Mouse (Mus musculus) left cerebral cortex, adult 2 months (tissue): ENCODE results near the gene Azin2. TPM values are rescaled to one million over a fixed set of nuclear protein-coding genes. Genes with fewer than 3 reads are reported as not detected.

Source experiments
- DNase-seq, 2 experiments: peaks; one replicate each; pipeline ENCODE4 v3.0.0; 2021 to 2022; ENCODE audit warnings: low spot score in 2 of 2, mixed read lengths in 1 of 2; ENCODE audit errors: extremely low spot score in 1 of 2
- H3K27ac ChIP-seq: fragments of 200-600 bp; 2 replicates; pipeline ENCODE4 v1.8.1; 2022
- H3K4me3 ChIP-seq: fragments of 200-600 bp; 2 replicates; pipeline ENCODE4 v1.8.1; 2022
- CTCF ChIP-seq: fragments of 200-600 bp; IDR thresholded peaks from 2 replicates; pipeline ENCODE4 v1.8.1; 2022; ENCODE audit warnings: antibody characterized with exemption, mild to moderate bottlenecking, moderate library complexity
- intact Hi-C: fragments of 180-260 bp; cut with DNase I; formaldehyde crosslinking; loops from one replicate; pipeline ENCODE4 v1.15.1; 2025
- total RNA-seq, 2 experiments: library from RNA; stranded (reverse); gene quantifications; 2 replicates each; pipeline ENCODE4 v1.2.3; 2021

Gene Azin2
- total RNA-seq, 2 experiments from 2014 or later = 45.2 to 53.2 TPM

GRCm38 (mm10) chr4:128919106-128919505, 43.1 kb downstream of the Azin2 start:
- no peak for TF ChIP-seq CTCF
- DNase-seq = no peak
- intact Hi-C loops = no loop called here
- H3K27ac ChIP-seq = no peak overlapping the region
- no peak overlapping the region for H3K4me3 ChIP-seq

GRCm38 (mm10) chr4:128918187-128918586, 44.1 kb downstream of the Azin2 start:
- Histone ChIP-seq H3K27ac (no peak overlapping the region), H3K4me3 (no peak overlapping the region)
- intact Hi-C loops = no loop called here
- no peak for DNase-seq
- TF ChIP-seq CTCF = no peak

GRCm38 (mm10) chr4:128917756-128918155, 44.5 kb downstream of the Azin2 start:
- no peak for TF ChIP-seq CTCF
- no peak for DNase-seq
- intact Hi-C loops = no loop called here
- no peak overlapping the region for H3K27ac ChIP-seq
- H3K4me3 ChIP-seq = no peak overlapping the region

GRCm38 (mm10) chr4:128917119-128917518, 45.1 kb downstream of the Azin2 start:
- DNase-seq = no peak
- no peak for TF ChIP-seq CTCF
- intact Hi-C loops = no loop called here
- no peak overlapping the region for H3K27ac ChIP-seq
- no peak overlapping the region for H3K4me3 ChIP-seq

GRCm38 (mm10) chr4:128913794-128914193, 48.4 kb downstream of the Azin2 start:
- intact Hi-C loops = no loop called here
- H3K27ac ChIP-seq = no peak overlapping the region
- no peak overlapping the region for H3K4me3 ChIP-seq
- DNase-seq = no peak
- no peak for TF ChIP-seq CTCF

- H3K4me3 ChIP-seq = no peak overlapping the region
- DNase-seq = no peak
- no peak for TF ChIP-seq CTCF
- no peak overlapping the region for H3K27ac ChIP-seq
- intact Hi-C loops = no loop called here
Measured at GRCm38 (mm10) chr4:128912085-128912484, 50.2 kb downstream of the Azin2 start.

- intact Hi-C loops = no loop called here
- TF ChIP-seq CTCF = no peak
- H3K27ac ChIP-seq = no peak overlapping the region
- H3K4me3 ChIP-seq = no peak overlapping the region
- no peak for DNase-seq
Measured at GRCm38 (mm10) chr4:128910276-128911063, 51.8 kb downstream of the Azin2 start.

GRCm38 (mm10) chr4:128909378-128909831, 52.8 kb downstream of the Azin2 start:
- no peak overlapping the region for H3K27ac ChIP-seq
- TF ChIP-seq CTCF = no peak
- DNase-seq = no peak
- no peak overlapping the region for H3K4me3 ChIP-seq
- intact Hi-C loops = loop anchor here (5.0 kb wide), 1 partner anchor 173 kb away; no protein-coding TSS in a partner anchor

- DNase-seq = peak; percentile 36 to 47
- Histone ChIP-seq H3K4me3 (no peak overlapping the region), H3K27ac (no peak overlapping the region)
- intact Hi-C loops = loop anchor here (5.0 kb wide), 1 partner anchor 174 kb away; no protein-coding TSS in a partner anchor
- TF ChIP-seq CTCF = peak; percentile 82
Measured at GRCm38 (mm10) chr4:128908586-128909377, 53.5 kb downstream of the Azin2 start.

- no peak overlapping the region for H3K4me3 ChIP-seq
- H3K27ac ChIP-seq = no peak overlapping the region
- no peak for DNase-seq
- no peak for TF ChIP-seq CTCF
- intact Hi-C loops = loop anchor here (5.0 kb wide), 1 partner anchor 175 kb away; no protein-coding TSS in a partner anchor
Measured at GRCm38 (mm10) chr4:128907238-128907968, 54.8 kb downstream of the Azin2 start.

- TF ChIP-seq CTCF = no peak
- H3K4me3 ChIP-seq = no peak overlapping the region
- DNase-seq = no peak
- no peak overlapping the region for H3K27ac ChIP-seq
- intact Hi-C loops = loop anchor here (5.0 kb wide), 1 partner anchor 176 kb away; no protein-coding TSS in a partner anchor
Measured at GRCm38 (mm10) chr4:128906757-128907156, 55.5 kb downstream of the Azin2 start.
